Mouse (Mus musculus) liver, embryonic 11.5 days (tissue): ENCODE data around the gene Arhgap10. TPM values are rescaled to one million over a fixed set of nuclear protein-coding genes. Genes with fewer than 3 reads are reported as not detected.

Source experiments
- ATAC-seq: fragments of 200-750 bp; cut with Nextera tagmentation; replicated peaks from 2 replicates; pipeline ENCODE4 v1.8.0; 2017; ENCODE audit warnings: moderate number of reproducible peaks, mild to moderate bottlenecking, moderate TSS enrichment, moderate library complexity; ENCODE audit not compliant: low FRiP score
- DNase-seq: peaks from one replicate; pipeline ENCODE4 v3.0.0-alpha.2; 2017; ENCODE audit warnings: low spot score
- H3K27ac ChIP-seq: fragments of 300-500 bp; sonication (generic); 2 replicates; pipeline ENCODE4 v1.5.1; 2014; ENCODE audit warnings: mild to moderate bottlenecking, low read depth, low read length, control low read depth
- H3K27me3 ChIP-seq: fragments of 300-500 bp; sonication (generic); replicated peaks from 2 replicates; pipeline ENCODE4 v1.6.1; 2014; ENCODE audit warnings: low read length, mixed read lengths; ENCODE audit not compliant: control insufficient read depth, insufficient read depth
- H3K36me3 ChIP-seq: fragments of 300-500 bp; sonication (generic); 2 replicates; pipeline ENCODE4 v1.6.1; 2014; ENCODE audit warnings: mild to moderate bottlenecking, low read length, moderate library complexity, mixed read lengths; ENCODE audit not compliant: control insufficient read depth, insufficient read depth
- H3K4me1 ChIP-seq: fragments of 300-500 bp; sonication (generic); replicated peaks from 2 replicates; pipeline ENCODE4 v1.6.1; 2014; ENCODE audit warnings: low read length, mixed read lengths; ENCODE audit not compliant: control insufficient read depth, insufficient read depth
- H3K4me2 ChIP-seq: fragments of 300-500 bp; sonication (generic); 2 replicates; pipeline ENCODE4 v1.6.1; 2014; ENCODE audit warnings: mild to moderate bottlenecking, control low read depth, moderate library complexity
- H3K4me3 ChIP-seq: fragments of 300-500 bp; sonication (generic); 2 replicates; pipeline ENCODE4 v1.5.1; 2014; ENCODE audit warnings: low read depth, low read length, control low read depth
- H3K9ac ChIP-seq: fragments of 300-500 bp; sonication (generic); 2 replicates; pipeline ENCODE4 v1.6.1; 2014; ENCODE audit warnings: low read depth, low read length, control low read depth
- H3K9me3 ChIP-seq: fragments of 300-500 bp; sonication (generic); 2 replicates; pipeline ENCODE4 v1.6.1; 2016; ENCODE audit warnings: low read length, inconsistent platforms, mixed read lengths; ENCODE audit not compliant: control insufficient read depth
- WGBS: fragments of 180-500 bp; shearing (Covaris S2); extraction: QIAGEN DNeasy Blood & Tissue Kit; methylation state at CpG from one replicate; pipeline ENCODE4 v1.1.7; 2014; 5-methylcytosine and 5-hydroxymethylcytosine counted together
- polyA plus RNA-seq: library from polyadenylated mRNA; unstranded; fragments of >200 nt; fragmentation: Nextera tagmentation; extraction: Ambion mirVana; gene quantifications from 2 replicates; pipeline ENCODE4 v1.2.1, GENCODE M21; 2014

Arhgap10 gene
- polyA plus RNA-seq, 1 experiment from 2014 or later, result 20.2 TPM

DNA sequence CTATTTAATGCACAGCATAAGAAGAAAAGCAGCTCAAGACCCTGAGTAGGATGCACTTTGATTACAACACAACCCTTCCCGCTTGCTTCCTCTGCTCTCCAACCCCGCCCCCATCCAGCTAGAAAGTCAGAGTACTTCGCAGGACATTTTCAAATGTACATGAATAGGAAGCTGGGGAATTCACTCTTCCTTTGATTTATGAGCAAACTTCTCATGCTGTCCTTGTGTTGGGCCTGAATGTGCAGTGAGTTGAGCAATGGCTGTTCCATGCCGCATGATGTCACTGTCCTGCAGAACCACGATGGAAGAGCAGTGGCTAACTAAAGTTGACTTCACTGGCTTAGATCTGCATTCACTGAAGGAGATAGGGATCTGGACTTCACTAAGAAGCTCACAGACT lies 242.2 kb downstream of the Arhgap10 start:
- no peak overlapping the region for H3K4me3 ChIP-seq
- ATAC-seq, result no peak
- WGBS, result 81% methylated on average over 5 of the region's 5 CpGs

DNA sequence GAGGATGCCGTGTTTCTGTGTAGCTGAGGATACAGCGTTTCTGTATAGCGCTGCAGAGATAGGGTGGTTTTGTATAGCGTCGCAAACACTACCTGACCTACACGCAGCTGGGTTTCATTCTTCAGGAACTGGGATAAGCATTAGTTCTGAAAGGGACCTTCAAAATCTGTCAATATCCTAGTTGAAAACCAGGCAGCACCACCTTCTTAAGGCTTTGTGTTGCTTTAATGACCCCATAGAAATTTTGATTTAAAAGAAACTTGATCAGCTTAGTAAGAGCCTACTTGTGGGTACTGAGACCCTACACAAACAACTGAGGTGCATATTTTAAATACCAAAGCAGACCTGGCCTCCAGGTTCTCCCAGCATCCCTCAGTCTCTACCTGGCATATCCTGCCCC lies 245.6 kb downstream of the Arhgap10 start:
- ATAC-seq (no peak), DNase-seq (no peak)
- Histone ChIP-seq H3K4me3 (no peak overlapping the region), H3K36me3 (peaks cover 2% of the 10 kb centered on the region; the same call in 1 of the 2 replicates), H3K9me3 (peaks cover 3% of the 10 kb centered on the region; the same call in 1 of the 2 replicates), H3K27ac (no peak overlapping the region), H3K9ac (no peak overlapping the region), H3K27me3 (no peaks in the 10 kb centered on the region), H3K4me1 (no peaks in the 10 kb centered on the region), H3K4me2 (no peak overlapping the region)
- WGBS, result 89% methylated on average over 6 of the region's 6 CpGs

More for the DNA sequence above, 242.2 kb downstream of the Arhgap10 start:
- Histone ChIP-seq H3K9me3 (no peaks in the 10 kb centered on the region; the same call in 1 of the 2 replicates), H3K4me2 (no peak overlapping the region), H3K4me1 (no peaks in the 10 kb centered on the region), H3K36me3 (no peaks in the 10 kb centered on the region), H3K27ac (no peak overlapping the region), H3K27me3 (no peaks in the 10 kb centered on the region), H3K9ac (no peak overlapping the region)
- DNase-seq, result no peak

DNA sequence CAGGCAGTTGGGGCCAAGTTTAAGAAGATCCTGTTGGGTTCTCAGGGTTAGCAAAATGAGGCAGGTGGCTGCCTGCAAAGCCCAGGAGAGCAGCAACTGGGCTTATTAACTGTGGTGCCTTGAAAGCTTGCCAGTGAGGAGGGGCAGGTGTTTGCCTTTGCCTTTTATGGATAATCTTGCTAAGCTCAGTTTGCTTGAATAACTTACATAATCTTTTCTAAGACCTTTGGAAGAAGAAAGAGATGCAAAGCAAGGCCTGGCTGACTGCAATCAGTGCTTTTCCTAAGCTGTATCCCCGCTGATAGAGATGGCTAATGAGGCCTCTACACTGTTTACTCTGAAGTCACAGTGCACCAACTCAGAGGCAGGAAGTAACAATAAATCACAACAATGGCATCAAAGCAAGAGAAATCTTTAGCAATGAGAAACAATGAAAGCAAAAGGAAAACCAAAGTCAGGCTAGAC lies 249.8 kb downstream of the Arhgap10 start:
- Histone ChIP-seq H3K4me1 (no peaks in the 10 kb centered on the region), H3K4me2 (no peak overlapping the region), H3K27me3 (no peaks in the 10 kb centered on the region), H3K9me3 (peaks cover 3% of the 10 kb centered on the region; the same call in 1 of the 2 replicates), H3K4me3 (no peak overlapping the region), H3K36me3 (peaks cover 2% of the 10 kb centered on the region; the same call in 1 of the 2 replicates), H3K27ac (no peak overlapping the region), H3K9ac (no peak overlapping the region)
- DNase-seq, result no peak
- WGBS, result 53% methylated on average over 1 of the region's 1 CpGs
- no peak for ATAC-seq

DNA sequence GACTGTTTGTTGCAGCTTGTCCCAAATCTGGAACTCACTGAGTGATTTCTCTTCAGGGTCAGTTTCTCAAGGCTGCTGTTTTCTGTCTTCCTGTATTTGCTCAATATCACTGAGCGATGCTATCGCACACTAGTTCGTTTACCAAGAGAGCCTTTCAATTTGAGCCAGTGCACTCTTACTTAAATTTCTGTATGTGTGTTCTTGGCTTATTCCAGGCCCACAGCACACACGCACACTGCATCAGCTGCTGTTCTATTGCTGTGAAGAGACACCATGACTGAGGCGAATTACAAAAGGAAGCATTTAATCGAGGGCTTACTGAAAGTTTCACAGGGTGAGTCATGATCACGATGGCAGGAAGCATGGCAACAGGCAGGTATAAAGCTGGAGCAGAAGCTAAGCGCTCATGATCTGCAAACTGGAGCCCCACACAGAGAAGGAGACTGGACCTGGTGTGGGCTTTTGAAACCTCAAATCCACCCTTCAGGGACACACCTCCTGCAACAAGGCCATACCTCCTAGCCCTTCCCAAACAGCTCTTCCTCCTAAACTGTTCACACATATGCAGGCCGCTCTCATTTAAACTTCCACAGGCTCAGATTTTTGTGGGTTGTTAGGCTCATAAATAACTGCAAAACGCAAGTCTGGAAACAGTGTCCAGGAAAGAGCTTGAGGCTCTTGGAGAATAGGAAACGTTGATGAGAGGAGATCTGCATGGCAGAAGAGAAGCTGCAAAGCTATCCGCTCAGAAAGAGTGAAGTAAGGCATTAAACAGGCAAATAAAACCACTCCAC lies 255.3 kb downstream of the Arhgap10 start:
- H3K9me3 ChIP-seq, result no peaks in the 10 kb centered on the region
- H3K36me3 ChIP-seq, result no peaks in the 10 kb centered on the region
- WGBS, result 85% methylated on average over 12 of the region's 12 CpGs
- DNase-seq (no peak), ATAC-seq (no peak)
- no peaks in the 10 kb centered on the region for H3K4me1 ChIP-seq
- H3K9ac ChIP-seq, result no peak overlapping the region
- no peak overlapping the region for H3K4me2 ChIP-seq
- no peaks in the 10 kb centered on the region for H3K27me3 ChIP-seq
- no peak overlapping the region for H3K27ac ChIP-seq
- H3K4me3 ChIP-seq, result no peak overlapping the region

DNA sequence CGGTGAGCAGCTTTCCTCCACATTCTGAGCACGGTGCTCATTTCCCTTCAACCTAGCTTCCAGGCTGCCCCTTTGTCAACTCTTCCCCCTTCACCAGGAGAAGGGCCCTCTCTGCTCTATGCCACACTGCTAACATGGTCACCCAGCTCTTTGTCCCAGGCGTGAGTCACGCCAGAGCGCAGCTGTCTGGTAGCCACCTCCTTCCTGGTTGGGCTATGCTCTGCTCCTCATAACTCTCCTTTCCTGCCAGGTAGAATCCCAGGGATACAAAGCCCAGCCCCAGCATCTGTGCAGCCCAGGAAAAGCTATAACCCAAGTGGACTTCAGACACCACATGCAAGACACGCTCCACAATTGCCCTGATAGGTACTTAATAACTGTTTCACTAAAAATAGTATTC lies 256.5 kb downstream of the Arhgap10 start:
- H3K27ac ChIP-seq, result no peak overlapping the region
- no peaks in the 10 kb centered on the region for H3K27me3 ChIP-seq
- no peak overlapping the region for H3K9ac ChIP-seq
- no peaks in the 10 kb centered on the region for H3K9me3 ChIP-seq
- DNase-seq (no peak), ATAC-seq (no peak)
- H3K4me2 ChIP-seq, result no peak overlapping the region
- WGBS, result 92% methylated on average over 6 of the region's 6 CpGs
- no peaks in the 10 kb centered on the region for H3K4me1 ChIP-seq
- no peak overlapping the region for H3K4me3 ChIP-seq
- no peaks in the 10 kb centered on the region for H3K36me3 ChIP-seq

DNA sequence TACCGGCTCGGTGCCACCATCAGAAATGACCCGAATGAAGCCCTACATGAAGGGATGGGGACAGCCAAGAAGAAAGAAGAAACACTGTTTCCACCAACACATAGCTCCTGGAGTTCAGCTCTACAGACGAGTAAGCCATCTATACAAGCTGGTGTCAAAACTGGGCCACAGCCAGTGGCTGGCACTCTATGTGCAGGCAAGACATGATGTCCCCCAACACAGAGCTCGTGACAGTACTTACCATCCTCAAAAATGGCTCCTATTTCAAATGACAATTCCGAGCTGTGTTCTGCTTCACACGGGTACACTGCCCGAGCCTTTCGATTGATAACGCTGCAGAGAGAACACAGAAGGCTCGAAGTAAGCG lies 260.7 kb downstream of the Arhgap10 start:
- no peaks in the 10 kb centered on the region for H3K4me1 ChIP-seq
- H3K4me2 ChIP-seq, result no peak overlapping the region
- H3K9ac ChIP-seq, result no peak overlapping the region
- ATAC-seq, result no peak
- no peaks in the 10 kb centered on the region for H3K36me3 ChIP-seq
- no peak overlapping the region for H3K27ac ChIP-seq
- no peaks in the 10 kb centered on the region for H3K27me3 ChIP-seq
- no peak overlapping the region for H3K4me3 ChIP-seq
- 92% methylated on average over 12 of the region's 12 CpGs for WGBS
- DNase-seq, result no peak
- H3K9me3 ChIP-seq, result no peaks in the 10 kb centered on the region

DNA sequence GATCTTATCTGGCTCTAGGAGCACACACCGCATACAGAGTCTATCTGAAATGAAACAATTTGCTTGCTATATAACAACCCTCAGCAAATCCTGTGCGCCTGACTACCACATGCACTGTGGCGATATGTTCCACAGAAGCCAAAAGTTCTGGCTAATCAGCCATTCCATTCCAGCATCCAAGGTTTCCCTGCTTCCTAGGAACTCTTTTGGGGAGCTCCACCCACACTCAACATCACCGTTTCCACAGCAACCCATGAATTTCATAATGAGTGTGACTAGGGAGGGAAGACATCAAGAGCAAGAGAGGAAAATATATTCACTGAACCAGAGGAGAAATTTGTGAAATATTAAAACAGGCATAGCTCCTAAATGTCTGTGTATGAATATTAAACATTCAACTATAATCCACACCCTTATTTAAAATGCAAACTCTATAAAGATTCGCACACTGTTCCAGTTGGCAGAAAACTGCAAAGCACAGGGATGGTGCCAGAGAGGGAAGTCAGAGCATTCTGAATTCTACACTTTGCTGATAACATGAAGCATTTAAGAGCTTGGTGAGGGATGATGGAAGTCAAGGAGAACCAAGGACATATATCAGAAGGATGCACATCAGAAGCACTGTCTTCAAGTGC lies 261.2 kb downstream of the Arhgap10 start:
- DNase-seq (no peak), ATAC-seq (no peak)
- H3K9ac ChIP-seq, result no peak overlapping the region
- no peaks in the 10 kb centered on the region for H3K36me3 ChIP-seq
- 88% methylated on average over 5 of the region's 5 CpGs for WGBS
- no peaks in the 10 kb centered on the region for H3K27me3 ChIP-seq
- H3K9me3 ChIP-seq, result no peaks in the 10 kb centered on the region
- H3K4me2 ChIP-seq, result no peak overlapping the region
- H3K4me1 ChIP-seq, result no peaks in the 10 kb centered on the region
- H3K4me3 ChIP-seq, result no peak overlapping the region
- no peak overlapping the region for H3K27ac ChIP-seq

DNA sequence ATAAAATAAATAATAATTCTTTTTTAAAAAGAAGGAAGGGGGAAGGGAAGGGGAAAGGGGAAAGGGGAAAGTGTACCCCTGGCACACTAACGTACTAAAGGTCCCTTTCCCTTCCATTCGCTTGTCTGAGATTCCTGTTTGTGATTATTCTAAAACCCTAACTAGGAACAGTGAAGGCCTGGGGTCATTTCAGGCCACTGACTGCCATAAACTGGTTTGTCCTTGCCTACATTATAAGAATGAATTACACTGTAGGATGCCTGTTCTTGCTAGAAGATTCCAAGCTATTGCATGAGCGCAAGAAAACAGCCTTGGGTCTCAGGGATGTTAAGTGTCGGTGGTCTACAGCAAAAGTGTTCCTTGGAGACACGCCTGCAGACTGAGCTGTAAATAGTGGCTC lies 263.3 kb downstream of the Arhgap10 start:
- Histone ChIP-seq H3K9ac (no peak overlapping the region), H3K27ac (no peak overlapping the region), H3K36me3 (no peaks in the 10 kb centered on the region), H3K4me2 (no peak overlapping the region), H3K4me1 (no peaks in the 10 kb centered on the region), H3K4me3 (no peak overlapping the region), H3K9me3 (no peaks in the 10 kb centered on the region), H3K27me3 (no peaks in the 10 kb centered on the region)
- ATAC-seq (no peak), DNase-seq (no peak)
- 78% methylated on average over 5 of the region's 5 CpGs for WGBS

DNA sequence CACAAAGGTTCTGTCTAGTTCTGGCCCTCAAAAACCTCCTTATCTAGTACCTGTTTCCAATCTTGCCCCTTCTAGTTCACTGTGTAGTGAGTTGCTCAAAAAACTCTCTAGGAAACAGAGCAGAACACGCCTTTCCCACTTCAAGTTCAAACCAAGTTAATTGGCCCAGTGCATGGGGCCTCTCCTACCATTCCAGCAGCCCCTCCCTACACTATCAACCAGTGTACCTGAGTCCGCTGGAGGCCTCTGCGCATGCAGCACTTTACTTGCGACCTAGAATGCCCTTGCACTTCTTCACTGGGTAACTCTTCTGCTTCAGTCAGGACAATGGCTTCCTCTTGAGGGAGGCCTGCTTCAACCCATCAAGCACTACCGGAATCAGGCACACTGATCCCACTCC lies 266.6 kb downstream of the Arhgap10 start:
- Histone ChIP-seq H3K36me3 (no peaks in the 10 kb centered on the region; the same call in 1 of the 2 replicates), H3K27me3 (no peaks in the 10 kb centered on the region), H3K4me1 (no peaks in the 10 kb centered on the region), H3K4me3 (no peak overlapping the region), H3K9me3 (no peaks in the 10 kb centered on the region), H3K4me2 (no peak overlapping the region), H3K27ac (no peak overlapping the region), H3K9ac (no peak overlapping the region)
- no peak for ATAC-seq
- WGBS, result 91% methylated on average over 5 of the region's 5 CpGs
- DNase-seq, result no peak
